Mouse (Mus musculus): ENCODE results near the gene Gm4869. TPM values are rescaled to one million over a fixed set of nuclear protein-coding genes. Genes with fewer than 3 reads are reported as not detected.
A peak's percentile ranks its signal among the peaks of the same experiment; 100 is the strongest.
"Not testable (repeated sequence)": the region's sequence is repeated elsewhere in the genome, so short reads cannot be mapped to it uniquely, and the experiment has no call there.

Gm4869 gene
- polyA plus RNA-seq (2012; rRNA removed): 0.03 TPM in 1 of 2 replicates, not detected in the other

DNA sequence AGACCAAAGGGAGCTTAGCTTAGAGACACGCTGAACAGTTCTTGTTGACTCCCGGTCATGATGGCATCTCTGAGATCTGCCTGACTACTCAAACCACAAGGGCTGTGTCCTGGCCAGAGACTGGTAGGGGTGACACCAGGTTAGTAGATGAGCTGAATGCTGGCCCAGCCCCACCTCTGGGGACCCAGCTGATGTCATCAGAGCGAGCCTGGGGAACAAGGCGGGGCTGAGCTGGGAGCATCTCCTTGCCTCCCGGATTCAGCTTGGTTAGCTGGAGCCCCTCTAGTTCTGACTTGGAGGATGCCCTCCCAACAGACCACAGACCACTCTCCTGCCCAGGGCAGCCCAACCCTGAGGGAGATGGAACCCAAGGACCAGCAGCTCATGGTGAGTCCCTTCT lies at the start of gene Gm4869:
Gene Gm4869, plus strand, starts transcription at position 301 of the 400 bp plus-strand sequence.
- 77% methylated on average over 5 of the region's 5 CpGs for WGBS
- DNase-seq (ENCODE audit: low read depth, low spot score): no peak

DNA sequence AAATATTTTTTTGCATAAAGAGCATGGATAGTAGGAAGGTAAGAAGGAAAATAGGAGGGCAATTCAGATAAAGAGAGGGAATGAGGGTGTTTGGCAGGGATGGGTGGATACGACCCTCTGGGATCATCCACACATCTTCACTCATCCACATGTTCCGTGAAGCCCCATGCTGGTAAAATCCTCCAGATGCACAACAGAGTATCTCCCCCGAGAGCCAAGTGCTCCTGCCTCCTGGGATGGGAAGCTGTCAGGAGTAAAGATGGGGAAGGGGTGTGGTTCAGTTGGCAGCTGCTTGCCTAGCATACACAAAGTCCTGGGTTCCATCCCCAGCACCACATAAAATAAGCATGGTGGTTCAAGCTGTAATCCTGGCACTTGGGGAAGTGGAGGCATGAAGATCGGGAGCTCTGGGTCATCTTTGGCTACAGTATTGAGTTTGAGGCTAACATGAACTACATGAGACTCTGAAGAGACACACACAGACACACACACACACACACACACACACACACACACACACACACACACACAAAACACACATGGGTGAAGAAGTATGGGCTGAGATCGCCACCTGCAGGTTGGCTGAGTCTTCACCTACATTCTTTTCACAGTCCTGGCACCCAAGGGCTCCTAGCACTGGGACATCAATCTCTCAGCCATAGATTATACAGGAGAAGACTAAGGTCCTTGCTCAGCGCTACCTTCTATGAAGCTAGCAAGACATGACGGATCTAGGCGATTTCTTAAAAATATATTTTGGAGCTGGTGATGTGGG lies 49.1 kb upstream of the Gm4869 start:
- WGBS: 66% methylated on average over 8 of the region's 8 CpGs
- no peak for DNase-seq (ENCODE audit: low read depth, low spot score)

DNA sequence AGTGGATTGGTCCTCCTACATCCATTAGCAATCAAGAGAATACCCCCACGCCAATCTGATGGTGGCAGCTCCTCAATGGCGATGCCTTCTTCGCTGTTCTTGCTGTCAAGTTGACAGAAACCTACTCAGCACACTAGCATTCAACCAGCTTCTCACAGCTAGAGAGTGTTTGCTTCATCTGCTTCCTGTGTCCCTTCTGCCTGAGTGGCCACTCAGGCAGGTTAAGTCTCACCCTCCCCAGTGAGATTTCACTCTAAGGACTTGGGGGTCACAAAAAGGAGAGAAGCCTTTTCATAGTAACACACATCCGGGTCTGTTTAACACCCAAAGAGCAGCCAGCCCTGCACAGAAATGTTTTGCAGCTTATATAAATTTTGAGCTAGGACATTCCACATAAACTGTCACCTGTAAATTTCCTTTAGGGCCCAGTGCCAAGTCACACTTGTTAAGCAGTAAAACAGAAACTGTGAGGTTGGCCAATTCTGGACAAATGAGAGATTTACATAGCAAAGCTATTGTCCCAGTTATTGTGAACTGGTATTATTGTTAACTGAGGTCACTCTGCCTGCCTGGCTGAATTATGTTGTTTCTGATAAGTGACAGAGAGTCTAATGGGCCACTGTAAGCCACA lies 42.7 kb upstream of the Gm4869 start:
- DNase-seq (ENCODE audit: low read depth, low spot score): peak; percentile 80
- 28% methylated on average over 4 of the region's 4 CpGs for WGBS

DNA sequence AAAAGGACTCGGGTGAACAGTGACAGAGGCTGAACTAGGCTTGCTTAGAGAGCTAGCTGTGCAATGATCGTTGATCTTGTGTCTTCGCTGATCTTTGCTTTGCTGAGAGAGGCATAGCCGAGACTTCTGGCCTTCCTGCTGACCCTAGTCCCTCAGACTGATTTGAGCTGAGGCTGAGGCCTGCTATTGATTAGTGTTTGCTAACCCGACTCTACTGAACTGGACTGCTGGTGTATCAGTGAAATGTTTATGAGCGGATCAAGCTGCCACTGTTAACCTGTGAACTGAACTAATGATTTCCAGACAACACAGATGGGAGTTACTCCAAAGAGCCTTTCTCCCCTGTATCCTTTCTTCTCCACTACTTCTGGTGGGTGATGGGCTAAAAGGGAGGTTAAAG lies 40.3 kb upstream of the Gm4869 start:
- no peak for DNase-seq (ENCODE audit: low read depth, low spot score)
- WGBS: 87% methylated on average over 6 of the region's 6 CpGs

DNA sequence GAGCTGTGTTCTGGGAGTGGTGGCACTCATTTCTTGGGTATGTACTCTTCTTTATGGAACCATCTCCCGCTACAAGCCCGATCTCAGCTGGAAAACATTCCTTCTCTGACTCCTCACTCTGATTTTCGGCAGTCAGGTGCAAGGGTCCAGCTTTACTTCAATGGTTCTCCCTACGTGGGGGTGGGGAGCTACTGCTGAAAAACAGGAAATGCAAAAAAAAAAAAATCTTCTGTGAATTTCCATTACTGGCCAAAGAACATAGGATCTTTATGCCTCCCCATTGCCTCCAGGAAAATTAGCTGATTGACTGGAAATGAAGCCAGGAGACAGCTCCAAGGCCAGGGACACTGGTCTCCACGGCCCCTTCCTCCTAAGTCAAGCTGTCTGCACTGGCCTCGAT lies 38.8 kb upstream of the Gm4869 start:
- WGBS: 67% methylated on average over 6 of the region's 6 CpGs
- DNase-seq (ENCODE audit: low read depth, low spot score): no peak

DNA sequence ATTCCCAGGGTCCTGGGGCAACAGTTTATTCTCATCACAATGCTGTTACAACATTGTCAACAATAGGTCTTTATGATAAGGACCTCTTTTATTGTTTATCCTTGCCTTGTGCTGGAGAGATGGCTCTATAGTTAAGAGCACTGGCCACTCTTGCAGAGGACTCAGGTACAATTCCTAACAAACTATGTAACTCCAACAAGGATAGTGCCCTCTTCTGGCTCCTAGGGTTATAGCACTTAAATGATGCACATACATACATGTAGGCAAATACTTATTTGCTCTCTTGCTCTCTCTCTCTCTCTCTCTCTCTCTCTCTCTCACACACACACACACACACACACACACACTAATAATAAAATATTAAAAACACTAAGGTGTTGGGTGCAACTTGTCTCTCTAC lies 36.6 kb upstream of the Gm4869 start:
- DNase-seq (ENCODE audit: low read depth, low spot score): no peak

DNA sequence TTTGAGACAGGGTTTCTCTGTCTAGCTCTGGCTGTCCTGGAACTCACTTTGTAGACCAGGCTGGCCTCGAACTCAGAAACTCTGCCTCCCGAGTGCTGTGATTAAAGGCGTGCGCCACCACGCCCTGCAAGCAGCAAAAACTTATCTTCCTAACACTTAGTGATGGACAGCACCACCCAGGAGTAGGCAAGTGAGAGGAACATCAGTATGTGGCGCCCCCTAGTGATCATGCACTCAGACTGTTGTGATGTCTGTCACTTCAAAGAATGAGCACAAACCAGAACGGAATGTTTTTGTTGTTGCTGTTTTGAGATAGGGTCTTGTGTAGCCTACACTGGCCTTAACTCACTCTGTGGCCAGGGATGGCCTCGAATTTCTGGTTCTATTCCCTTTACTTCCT lies 34.1 kb upstream of the Gm4869 start:
- WGBS: 14% methylated on average over 8 of the region's 8 CpGs
- no peak for DNase-seq (ENCODE audit: low read depth, low spot score)

DNA sequence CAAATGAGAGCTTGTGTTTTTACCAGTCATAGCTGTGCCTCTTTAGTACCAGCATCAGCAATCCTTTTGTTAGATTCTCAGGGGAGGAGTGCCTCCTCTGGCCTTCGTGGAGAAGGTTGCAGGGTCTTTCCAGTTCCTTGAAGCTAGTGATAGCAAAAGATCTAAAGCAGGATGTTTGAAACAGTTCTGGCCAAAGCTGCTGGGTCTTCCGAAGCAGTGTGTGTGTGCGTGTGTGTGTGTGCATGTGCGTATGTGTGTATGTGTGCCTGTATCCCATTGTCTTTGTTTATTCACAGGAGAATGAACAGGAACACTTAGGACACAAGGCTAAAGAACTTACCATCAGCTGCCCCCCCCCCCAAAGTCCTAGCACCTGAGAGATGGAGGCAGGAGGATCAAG lies 30.8 kb upstream of the Gm4869 start:
- 58% methylated on average over 4 of the region's 4 CpGs for WGBS

DNA sequence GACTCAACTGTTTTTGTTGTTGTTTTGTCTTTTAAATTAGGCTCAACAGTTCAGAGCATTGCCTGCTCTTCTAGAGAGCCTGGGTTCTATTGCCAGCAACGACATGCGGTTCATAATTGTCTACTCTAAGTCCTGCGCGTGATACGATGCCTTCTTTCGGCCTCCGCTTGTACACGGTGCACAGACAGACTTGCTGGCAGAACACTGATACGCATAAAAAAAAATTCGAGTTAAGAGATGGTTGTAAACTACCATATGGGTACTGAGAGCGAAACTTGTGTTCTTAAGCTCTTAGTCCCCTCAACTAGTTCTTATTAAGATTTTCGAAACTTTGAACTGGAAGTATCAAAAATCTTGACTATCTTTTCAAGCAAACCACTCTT lies 27.3 kb upstream of the Gm4869 start:
- no peak for DNase-seq (ENCODE audit: low read depth, low spot score)
- WGBS: under 1% methylated on average over 12 of the region's 12 CpGs

More for the DNA sequence above, 30.8 kb upstream of the Gm4869 start:
- DNase-seq (ENCODE audit: low read depth, low spot score): no peak

DNA sequence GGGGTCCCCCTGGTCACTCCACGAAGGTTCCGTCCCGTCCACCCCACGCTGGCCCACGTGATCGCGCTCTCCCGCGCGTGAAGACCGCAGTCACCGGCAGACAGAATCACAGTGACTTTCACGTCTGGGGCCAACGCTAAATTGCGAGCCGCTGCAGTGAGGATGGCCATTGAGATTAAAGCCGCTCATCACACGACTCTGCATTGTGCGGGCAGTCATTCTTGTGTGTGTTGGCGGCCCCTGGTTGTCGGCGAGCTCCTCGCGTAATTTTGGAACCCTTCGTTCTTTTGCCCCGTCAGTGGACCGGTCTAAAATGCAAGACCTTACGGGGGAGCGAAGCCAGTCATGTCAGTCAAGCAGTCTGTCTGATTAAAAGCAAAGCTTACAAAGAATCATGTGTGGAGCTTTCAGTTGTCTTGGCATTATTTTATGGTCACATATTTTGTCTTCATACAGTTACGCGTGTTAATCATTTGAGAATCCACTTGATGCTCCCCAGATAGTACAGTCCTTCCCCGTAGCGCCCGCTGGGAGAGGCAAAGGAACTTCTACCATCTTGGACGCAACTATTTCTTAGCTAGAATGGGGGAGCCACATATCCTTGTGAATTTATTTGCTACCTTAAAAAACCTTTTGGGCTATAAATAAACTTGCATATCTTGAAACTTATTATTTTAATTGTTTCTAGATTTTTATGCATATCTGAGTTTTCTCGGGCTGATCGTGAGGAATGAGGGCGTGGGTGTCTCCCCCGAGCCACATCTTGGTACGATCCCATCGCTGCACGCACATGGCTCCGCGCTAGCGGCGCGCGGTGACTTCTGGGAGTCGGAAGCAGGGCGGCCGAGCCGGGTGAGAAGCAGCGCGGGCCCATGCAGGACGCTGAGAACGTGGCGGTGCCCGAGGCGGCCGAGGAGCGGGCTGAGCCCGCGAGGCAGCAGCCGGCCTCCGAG lies 26.7 kb upstream of the Gm4869 start, which contains the start of gene Eif3b:
Gene Eif3b, plus strand, starts transcription at position 840 of the 953 bp plus-strand sequence.
- peak; percentile 64 for DNase-seq (ENCODE audit: low read depth, low spot score)
- WGBS: under 1% methylated on average over 65 of the region's 65 CpGs

DNA sequence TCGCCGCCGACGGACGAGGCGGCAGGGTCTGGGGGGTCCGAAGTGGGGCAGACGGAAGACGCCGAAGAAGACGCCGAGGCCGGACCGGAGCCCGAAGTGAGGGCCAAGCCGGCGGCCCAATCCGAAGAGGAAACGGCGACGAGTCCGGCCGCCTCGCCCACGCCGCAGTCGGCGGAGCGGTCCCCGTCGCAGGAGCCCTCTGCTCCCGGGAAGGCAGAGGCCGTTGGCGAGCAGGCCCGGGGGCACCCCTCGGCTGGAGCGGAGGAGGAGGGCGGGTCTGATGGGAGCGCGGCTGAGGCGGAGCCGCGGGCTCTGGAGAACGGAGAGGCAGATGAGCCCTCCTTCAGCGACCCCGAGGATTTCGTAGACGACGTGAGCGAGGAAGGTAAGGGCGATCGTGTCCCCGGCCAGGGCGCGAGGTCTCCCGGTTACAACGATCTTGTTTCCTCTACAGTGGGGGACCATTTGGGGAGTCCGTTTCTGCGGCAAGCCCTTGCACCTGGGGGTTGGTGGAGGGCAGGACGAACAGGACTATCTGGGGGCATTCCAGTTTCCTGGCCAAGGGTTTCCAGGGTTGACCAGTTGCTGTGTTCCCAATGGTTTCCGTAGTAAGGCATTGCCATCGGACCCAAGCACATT lies 25.9 kb upstream of the Gm4869 start:
- no peak for DNase-seq (ENCODE audit: low read depth, low spot score)
- WGBS: under 1% methylated on average over 58 of the region's 62 CpGs

DNA sequence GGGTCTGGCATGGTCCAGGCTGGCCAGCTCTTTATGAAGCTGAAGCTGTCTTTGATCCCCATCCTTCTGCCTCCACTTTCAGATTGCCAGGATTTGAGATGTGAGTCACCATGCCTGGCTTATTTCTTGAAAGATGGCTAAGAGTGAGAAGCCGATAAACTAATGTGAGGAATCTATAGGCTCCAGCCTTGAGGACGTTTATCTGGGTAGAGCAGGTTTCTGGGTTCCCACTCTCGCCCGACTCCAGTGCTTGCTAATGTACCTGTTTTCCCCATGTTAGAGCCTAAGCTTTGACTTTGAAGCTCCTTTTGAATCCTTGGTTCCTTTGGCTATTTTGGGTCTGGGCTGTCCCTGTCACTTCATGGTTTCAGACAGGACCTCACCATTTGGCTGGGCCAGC lies 24.8 kb upstream of the Gm4869 start:
- 32% methylated on average over 4 of the region's 4 CpGs for WGBS
- DNase-seq (ENCODE audit: low read depth, low spot score): no peak

DNA sequence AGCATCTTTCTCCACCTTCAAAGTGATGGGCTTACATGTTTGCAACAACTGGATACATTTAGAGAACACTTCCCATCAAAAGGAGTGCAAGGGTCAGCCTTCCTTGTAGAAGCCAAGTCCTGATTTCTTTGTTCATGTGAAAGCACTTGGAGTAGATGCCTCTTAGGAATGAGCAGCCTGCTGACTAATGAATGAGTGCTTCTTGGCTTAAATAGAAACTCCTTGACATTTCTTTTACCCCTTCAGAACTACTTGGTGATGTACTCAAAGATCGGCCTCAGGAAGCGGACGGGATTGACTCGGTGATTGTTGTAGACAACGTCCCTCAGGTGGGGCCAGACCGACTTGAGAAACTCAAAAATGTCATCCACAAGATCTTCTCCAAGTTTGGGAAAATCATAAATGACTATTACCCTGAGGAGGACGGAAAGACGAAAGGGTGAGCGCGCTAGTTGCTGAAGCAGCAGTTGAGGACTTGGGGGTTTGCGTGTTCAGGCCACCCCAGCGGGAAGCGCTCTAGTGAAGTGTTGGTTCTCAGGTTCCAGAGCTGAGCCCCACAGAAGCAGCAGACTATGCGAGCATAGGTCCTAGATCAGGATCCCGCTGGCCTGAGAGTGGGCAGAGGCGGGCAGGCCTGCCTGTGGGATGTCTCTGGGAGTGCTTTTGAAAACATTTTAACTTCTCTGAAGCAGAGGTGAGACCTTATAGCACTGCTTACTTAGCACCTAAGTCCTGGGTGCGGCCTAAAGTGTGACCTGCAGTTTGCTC lies 20.2 kb upstream of the Gm4869 start:
- 95% methylated on average over 17 of the region's 17 CpGs for WGBS
- DNase-seq (ENCODE audit: low read depth, low spot score): no peak

DNA sequence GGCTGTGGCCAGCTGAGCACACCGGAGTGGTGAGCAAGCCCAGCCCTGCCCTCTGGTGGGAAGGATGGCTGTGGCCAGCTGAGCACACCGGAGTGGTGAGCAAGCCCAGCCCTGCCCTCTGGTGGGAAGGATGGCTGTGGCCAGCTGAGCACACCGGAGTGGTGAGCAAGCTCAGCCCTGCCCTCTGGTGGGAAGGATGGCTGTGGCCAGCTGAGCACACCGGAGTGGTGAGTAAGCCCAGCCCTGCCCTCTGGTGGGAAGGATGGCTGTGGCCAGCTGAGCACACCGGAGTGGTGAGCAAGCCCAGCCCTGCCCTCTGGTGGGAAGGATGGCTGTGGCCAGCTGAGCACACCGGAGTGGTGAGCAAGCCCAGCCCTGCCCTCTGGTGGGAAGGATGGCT lies 6.3 kb upstream of the Gm4869 start:
- not testable (repeated sequence) for DNase-seq (ENCODE audit: low read depth, low spot score)
- 16% methylated on average over 3 of the region's 6 CpGs for WGBS

DNA sequence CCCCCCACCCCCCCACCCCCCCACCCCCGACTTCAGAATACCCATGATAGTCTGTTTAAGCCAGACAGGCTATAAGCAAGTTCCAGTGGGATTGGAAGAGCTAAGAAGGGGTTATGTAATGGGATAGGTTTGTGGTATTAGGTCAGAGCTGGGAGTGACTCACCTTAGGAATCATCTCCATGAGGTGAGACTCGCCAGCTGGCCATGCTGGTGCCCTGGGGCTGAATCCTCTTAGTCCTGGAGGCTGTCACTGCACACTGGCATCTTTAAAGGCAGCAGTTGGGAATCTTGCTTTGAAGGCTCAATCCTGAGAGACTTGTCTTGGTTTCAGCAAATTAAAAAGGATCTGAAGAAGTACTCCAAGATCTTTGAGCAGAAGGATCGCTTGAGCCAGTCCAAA lies 4.0 kb upstream of the Gm4869 start:
- 92% methylated on average over 3 of the region's 3 CpGs for WGBS

DNA sequence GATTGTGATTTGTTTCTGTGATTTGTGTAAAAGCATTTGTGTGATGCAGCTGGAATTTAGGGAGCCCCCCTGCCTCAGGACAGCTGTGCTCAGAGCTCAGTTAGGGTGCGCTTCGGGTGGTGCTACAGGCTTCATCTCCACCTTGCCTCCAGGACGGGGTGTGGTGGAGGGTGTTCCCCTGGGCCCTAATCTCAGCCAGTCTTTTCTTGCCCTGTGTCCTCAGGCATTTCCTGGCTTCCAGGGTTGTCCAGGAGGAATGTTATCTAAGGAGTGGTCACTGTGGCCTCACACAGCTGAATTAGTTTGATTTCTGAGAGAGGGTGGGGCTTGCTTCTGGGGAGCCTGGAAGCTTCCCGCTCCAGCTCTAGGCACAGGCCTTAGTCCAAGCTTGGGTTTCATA lies 1.4 kb upstream of the Gm4869 start:
- 49% methylated on average over 4 of the region's 4 CpGs for WGBS
- no peak for DNase-seq (ENCODE audit: low read depth, low spot score)

More for the DNA sequence above, 4.0 kb upstream of the Gm4869 start:
- no peak for DNase-seq (ENCODE audit: low read depth, low spot score)

DNA sequence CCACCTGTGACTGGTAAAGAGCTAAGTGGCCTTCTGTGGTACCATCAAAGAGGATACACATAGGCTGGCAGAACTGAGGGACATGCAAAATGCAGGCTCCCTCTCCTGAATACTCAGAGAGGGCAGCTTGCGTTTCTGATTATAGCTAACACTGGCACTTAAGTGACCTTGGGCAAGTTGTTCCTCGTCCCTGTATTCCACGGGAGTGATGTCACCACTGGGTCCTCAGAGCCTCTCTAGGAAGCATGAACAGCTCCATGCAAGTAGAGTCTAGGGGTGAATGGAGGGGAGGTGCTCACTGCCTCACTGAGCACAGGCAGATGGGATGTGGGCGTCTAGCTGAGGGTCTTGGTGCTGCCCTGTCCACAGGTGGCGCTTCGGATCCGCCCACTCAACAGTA lies 609 bp downstream of the Gm4869 start:
- 64% methylated on average over 7 of the region's 7 CpGs for WGBS
- DNase-seq (ENCODE audit: low read depth, low spot score): no peak

DNA sequence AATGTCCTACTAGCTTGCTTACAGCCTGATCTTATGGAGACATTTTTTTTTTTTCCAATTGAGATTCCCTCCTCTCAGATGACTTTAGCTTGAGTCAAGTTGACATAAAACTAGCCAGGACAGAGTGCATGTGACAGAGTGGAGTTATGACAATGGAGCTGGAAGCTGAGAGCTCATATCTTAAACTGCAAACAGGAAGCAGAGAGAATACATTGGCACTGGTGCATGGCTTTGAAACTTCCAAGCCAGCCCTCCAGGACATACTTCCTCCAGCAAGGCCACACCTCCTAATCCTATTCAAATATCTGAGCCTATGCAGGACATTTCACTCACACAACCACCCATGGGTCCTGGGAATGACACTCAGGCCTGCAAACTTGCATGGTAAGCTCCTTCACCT lies 9.0 kb downstream of the Gm4869 start:
- DNase-seq (ENCODE audit: low read depth, low spot score): no peak

DNA sequence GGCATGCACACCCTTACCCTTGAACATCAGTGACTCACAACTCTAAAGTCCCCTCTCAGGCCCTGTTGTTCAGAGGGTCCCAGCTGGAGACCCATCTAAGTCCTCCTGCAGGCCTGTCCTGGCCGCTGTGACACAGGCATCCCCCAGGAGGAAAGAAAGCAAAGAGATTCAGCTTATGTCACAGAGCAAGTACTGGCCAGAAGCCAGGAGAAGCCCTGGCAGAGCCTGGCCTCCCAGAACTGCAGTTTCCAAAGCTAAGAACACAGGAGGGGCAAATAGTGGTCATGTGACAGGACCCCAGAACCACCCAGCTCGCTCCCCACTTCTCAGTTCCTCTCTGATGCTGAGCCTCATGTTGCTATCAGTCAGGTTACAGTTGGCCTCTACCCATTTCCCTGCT lies 10.0 kb downstream of the Gm4869 start:
- no peak for DNase-seq (ENCODE audit: low read depth, low spot score)
- 58% methylated on average over 2 of the region's 2 CpGs for WGBS

All from large intestine, adult 2 months (tissue).